Comparison of ENCODE assay signal across 7 mouse cellular contexts in the genomic region with DNA sequence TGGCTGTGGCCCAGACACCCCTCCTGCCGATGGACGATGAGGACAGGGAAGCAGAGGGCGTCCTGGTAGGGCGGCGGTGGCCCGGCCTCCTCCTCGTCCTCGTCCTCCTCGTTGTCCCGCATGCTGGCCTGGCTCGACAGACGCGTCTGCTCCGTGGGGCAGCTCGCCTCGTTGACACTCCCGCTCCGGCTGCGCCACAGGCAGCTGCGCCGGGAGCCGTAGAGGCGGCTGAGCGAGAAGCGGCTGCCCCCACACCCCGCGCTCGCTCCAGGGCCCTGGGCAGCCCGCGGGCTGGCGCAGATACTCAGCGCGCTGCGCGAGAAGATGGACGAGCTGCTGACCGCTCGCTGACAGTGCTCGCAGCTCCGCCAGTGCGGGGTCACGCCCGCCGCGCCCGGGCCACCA. TPM values are rescaled to one million over a fixed set of nuclear protein-coding genes. Genes with fewer than 3 reads are reported as not detected.
A peak's percentile ranks its signal among the peaks of the same experiment; 100 is the strongest.
DNase-seq lines count a peak whose midpoint lies in the region; ATAC-seq and TF ChIP-seq lines count a peak whose summit lies in the region.

No protein-coding gene starts in this region.

- intact Hi-C loops in left cerebral cortex, postnatal 4 days (cut with DNase I): no loop called here

- DNase-seq in left cerebral cortex, postnatal 4 days: peak; percentile 62
- no peak for DNase-seq in left cerebral cortex, adult 9 months (ENCODE audit: low spot score in 2 of 2)
- DNase-seq in embryo, embryonic 10 days (ENCODE audit: low spot score): peak; percentile 51
- DNase-seq in forebrain, postnatal 0 days: no peak
- peak; percentile 64 for DNase-seq in midbrain, embryonic 14.5 days
- DNase-seq in gastrocnemius, adult 18-20 months (ENCODE audit: low spot score): no peak
- no peak for DNase-seq in adrenal gland, postnatal 4 days (ENCODE audit: low spot score in 2 of 2)

- 0 out of 2 replicates have a peak overlapping the region, but pooled peaks have one; percentile 22 for H3K9ac ChIP-seq in forebrain, postnatal 0 days
- H3K9ac ChIP-seq in midbrain, embryonic 14.5 days (replicated peaks; ENCODE audit: low read length): peak overlapping the region; percentile 23; the same call in 1 of the 2 replicates

- TF ChIP-seq CTCF in forebrain, postnatal 0 days (IDR thresholded peaks at IDR 0.05; ENCODE audit: low read depth): no peak

- no peak overlapping the region for H3K4me3 ChIP-seq in forebrain, postnatal 0 days (ENCODE audit: low read depth, low read length)
- H3K4me3 ChIP-seq in midbrain, embryonic 14.5 days (replicated peaks; ENCODE audit: low read depth, low read length): peak overlapping the region; percentile 12; the same call in 1 of the 2 replicates

- peak overlapping the region; percentile 15; the same call in 1 of the 2 replicates for H3K4me2 ChIP-seq in forebrain, postnatal 0 days (ENCODE audit: low read depth)
- peak overlapping the region; percentile 35 for H3K4me2 ChIP-seq in midbrain, embryonic 14.5 days (ENCODE audit: low read length)

- H3K36me3 ChIP-seq in forebrain, postnatal 0 days (ENCODE audit: insufficient read depth): peaks cover 28% of the 10 kb centered on the region
- H3K36me3 ChIP-seq in midbrain, embryonic 14.5 days (ENCODE audit: control insufficient read depth, insufficient read depth, low read length): peaks cover 35% of the 10 kb centered on the region

- WGBS in forebrain, postnatal 0 days: 15% methylated on average over 45 of the region's 46 CpGs
- 3% methylated on average over 46 of the region's 46 CpGs for WGBS in midbrain, embryonic 14.5 days

- H3K4me1 ChIP-seq in forebrain, postnatal 0 days (ENCODE audit: insufficient read depth): peaks cover 11% of the 10 kb centered on the region
- H3K4me1 ChIP-seq in midbrain, embryonic 14.5 days (ENCODE audit: control insufficient read depth, insufficient read depth, low read length): peaks cover 34% of the 10 kb centered on the region

- ATAC-seq in forebrain, postnatal 0 days: no peak
- ATAC-seq in midbrain, embryonic 14.5 days (ENCODE audit: low FRiP score, low TSS enrichment): no peak

- no peak overlapping the region for H3K27ac ChIP-seq in forebrain, postnatal 0 days (ENCODE audit: low read depth, low read length)
- 0 out of 2 replicates have a peak overlapping the region, but pooled peaks have one; percentile 20 for H3K27ac ChIP-seq in midbrain, embryonic 14.5 days (replicated peaks; ENCODE audit: low read depth, low read length)

- H3K27me3 ChIP-seq in forebrain, postnatal 0 days (ENCODE audit: insufficient read depth, low read length): no peaks in the 10 kb centered on the region
- H3K27me3 ChIP-seq in midbrain, embryonic 14.5 days (ENCODE audit: control insufficient read depth, insufficient read depth, low read length): peaks cover 31% of the 10 kb centered on the region

- no peaks in the 10 kb centered on the region for H3K9me3 ChIP-seq in forebrain, postnatal 0 days (ENCODE audit: low read length)
- no peaks in the 10 kb centered on the region for H3K9me3 ChIP-seq in midbrain, embryonic 14.5 days (ENCODE audit: control insufficient read depth, low read length)

RNA-seq across cellular contexts. Expression of a gene that starts 4.6 kb away (rescaled TPM):
- total RNA-seq in left cerebral cortex, postnatal 4 days (2021): 10 to 100 TPM; 90.3 to 92.2 TPM
- 79.2 and 79.6 TPM in 2 replicates for total RNA-seq in forebrain, postnatal 0 days (2014; rRNA removed)
- 32.2 and 33.7 TPM in 2 replicates for polyA plus RNA-seq in forebrain, postnatal 0 days (2015; fragmentation: Nextera tagmentation; extraction: Ambion mirVana)
- polyA plus RNA-seq in midbrain, embryonic 14.5 days (2014; fragmentation: Nextera tagmentation; extraction: Ambion mirVana): 20.4 and 24.1 TPM in 2 replicates
- not detected for total RNA-seq in gastrocnemius, adult 18-20 months (2021)
- total RNA-seq in adrenal gland, postnatal 4 days (2021): 1 to 10 TPM; 1.7 to 3.7 TPM

RNA-seq across cellular contexts. Expression of a gene that starts 10.6 kb away (rescaled TPM):
- total RNA-seq in left cerebral cortex, postnatal 4 days (2021): 1 to 10 TPM; 2.4 to 2.7 TPM
- total RNA-seq in forebrain, postnatal 0 days (2014; rRNA removed): 2.8 and 3.1 TPM in 2 replicates
- polyA plus RNA-seq in forebrain, postnatal 0 days (2015; fragmentation: Nextera tagmentation; extraction: Ambion mirVana): 2.2 and 2.7 TPM in 2 replicates
- 4.2 and 4.9 TPM in 2 replicates for polyA plus RNA-seq in midbrain, embryonic 14.5 days (2014; fragmentation: Nextera tagmentation; extraction: Ambion mirVana)
- under 1 TPM; 0.30 to 0.47 TPM for total RNA-seq in gastrocnemius, adult 18-20 months (2021)
- 1 to 10 TPM; 3.0 to 4.5 TPM for total RNA-seq in adrenal gland, postnatal 4 days (2021)

RNA-seq across cellular contexts. Expression of a gene that starts 18.8 kb away (rescaled TPM):
- 10 to 100 TPM; 39.2 to 40.2 TPM for total RNA-seq in left cerebral cortex, postnatal 4 days (2021)
- total RNA-seq in forebrain, postnatal 0 days (2014; rRNA removed): 80.9 and 87.0 TPM in 2 replicates
- polyA plus RNA-seq in forebrain, postnatal 0 days (2015; fragmentation: Nextera tagmentation; extraction: Ambion mirVana): 83.8 and 89.6 TPM in 2 replicates
- polyA plus RNA-seq in midbrain, embryonic 14.5 days (2014; fragmentation: Nextera tagmentation; extraction: Ambion mirVana): 73.0 and 77.1 TPM in 2 replicates
- 10 to 100 TPM; 16.2 to 17.7 TPM for total RNA-seq in gastrocnemius, adult 18-20 months (2021)
- total RNA-seq in adrenal gland, postnatal 4 days (2021): 10 to 100 TPM; 69.2 to 71.8 TPM

RNA-seq across cellular contexts. Expression of a gene that starts 21.6 kb away (rescaled TPM):
- under 1 TPM; 0.58 to 0.64 TPM for total RNA-seq in left cerebral cortex, postnatal 4 days (2021)
- total RNA-seq in forebrain, postnatal 0 days (2014; rRNA removed): 1.0 and 1.4 TPM in 2 replicates
- 4.7 and 5.7 TPM in 2 replicates for polyA plus RNA-seq in forebrain, postnatal 0 days (2015; fragmentation: Nextera tagmentation; extraction: Ambion mirVana)
- polyA plus RNA-seq in midbrain, embryonic 14.5 days (2014; fragmentation: Nextera tagmentation; extraction: Ambion mirVana): 3.0 and 5.8 TPM in 2 replicates
- not detected for total RNA-seq in gastrocnemius, adult 18-20 months (2021)
- total RNA-seq in adrenal gland, postnatal 4 days (2021): not detected

RNA-seq across cellular contexts. Expression of a gene that starts 28.2 kb away (rescaled TPM):
- total RNA-seq in left cerebral cortex, postnatal 4 days (2021): 1,000 to 10,000 TPM; 1,680 to 1,682 TPM
- total RNA-seq in forebrain, postnatal 0 days (2014; rRNA removed): 1,283 and 1,351 TPM in 2 replicates
- 1,258 and 1,497 TPM in 2 replicates for polyA plus RNA-seq in forebrain, postnatal 0 days (2015; fragmentation: Nextera tagmentation; extraction: Ambion mirVana)
- 1,248 and 1,388 TPM in 2 replicates for polyA plus RNA-seq in midbrain, embryonic 14.5 days (2014; fragmentation: Nextera tagmentation; extraction: Ambion mirVana)
- 1,000 to 10,000 TPM; 1,074 to 1,224 TPM for total RNA-seq in gastrocnemius, adult 18-20 months (2021)
- total RNA-seq in adrenal gland, postnatal 4 days (2021): 1,000 to 10,000 TPM; 1,575 to 1,663 TPM

Comparison
In these comparisons a context has a peak if more than half of its experiments do, and no peak if none do; other contexts are left out.
1. DNase-seq: peak in left cerebral cortex, postnatal 4 days (single experiment), embryo, embryonic 10 days (single experiment) and midbrain, embryonic 14.5 days (single experiment); none in left cerebral cortex, adult 9 months (0 of 2), forebrain, postnatal 0 days (single experiment), gastrocnemius, adult 18-20 months (single experiment) and adrenal gland, postnatal 4 days (0 of 2).
2. RNA of a gene that starts 4.6 kb away (total RNA-seq): 90.3 to 92.2 TPM in left cerebral cortex, postnatal 4 days and 79.2 to 79.6 TPM in forebrain, postnatal 0 days; 1.7 to 3.7 TPM in adrenal gland, postnatal 4 days and not detected in gastrocnemius, adult 18-20 months; every median in the first group is over 10 times any median in the second.